Mouse (Mus musculus) neural tube, embryonic 11.5 days (tissue): ENCODE data around the gene Gm7073. TPM values are rescaled to one million over a fixed set of nuclear protein-coding genes. Genes with fewer than 3 reads are reported as not detected.

Experiments used
- ATAC-seq: fragments of 200-750 bp; cut with Nextera tagmentation; 2 replicates; pipeline ENCODE4 v1.8.0; 2017; ENCODE audit warnings: moderate number of reproducible peaks, mild to moderate bottlenecking, moderate TSS enrichment, moderate library complexity; ENCODE audit not compliant: insufficient read depth, low FRiP score, low TSS enrichment
- DNase-seq: peaks from one replicate; pipeline ENCODE4 v3.0.0-alpha.2; 2015; ENCODE audit warnings: low spot score
- H3K27ac ChIP-seq: fragments of 300-500 bp; sonication (generic); 2 replicates; pipeline ENCODE4 v1.5.1; 2014; ENCODE audit warnings: low read depth, mild to moderate bottlenecking, low read length
- H3K27me3 ChIP-seq: fragments of 300-500 bp; sonication (generic); 2 replicates; pipeline ENCODE4 v1.6.1; 2014; ENCODE audit warnings: mild to moderate bottlenecking, low read length, mixed read lengths; ENCODE audit not compliant: control insufficient read depth, insufficient read depth
- H3K36me3 ChIP-seq: fragments of 300-500 bp; sonication (generic); 2 replicates; pipeline ENCODE4 v1.6.1; 2014; ENCODE audit warnings: mild to moderate bottlenecking, low read length, moderate library complexity, mixed read lengths; ENCODE audit not compliant: control insufficient read depth, insufficient read depth
- H3K4me1 ChIP-seq: fragments of 300-500 bp; sonication (generic); 2 replicates; pipeline ENCODE4 v1.6.1; 2014; ENCODE audit warnings: low read length, mixed read lengths; ENCODE audit not compliant: control insufficient read depth, insufficient read depth
- H3K4me2 ChIP-seq: fragments of 300-500 bp; sonication (generic); 2 replicates; pipeline ENCODE4 v1.6.1; 2014; ENCODE audit warnings: low read depth, mild to moderate bottlenecking, moderate library complexity
- H3K4me3 ChIP-seq: fragments of 300-500 bp; sonication (generic); 2 replicates; pipeline ENCODE4 v1.5.1; 2014; ENCODE audit warnings: low read depth, low read length
- H3K9ac ChIP-seq: fragments of 300-500 bp; sonication (generic); 2 replicates; pipeline ENCODE4 v1.6.1; 2014; ENCODE audit warnings: mild to moderate bottlenecking, low read length
- H3K9me3 ChIP-seq: fragments of 300-500 bp; sonication (generic); 2 replicates; pipeline ENCODE4 v1.6.1; 2016; ENCODE audit warnings: low read length; ENCODE audit not compliant: control insufficient read depth
- WGBS: fragments of 180-500 bp; shearing (Covaris S2); extraction: QIAGEN DNeasy Blood & Tissue Kit; methylation state at CpG from one replicate; pipeline ENCODE4 v1.1.7; 2014; 5-methylcytosine and 5-hydroxymethylcytosine counted together
- polyA plus RNA-seq: library from polyadenylated mRNA; unstranded; fragments of >200 nt; fragmentation: Nextera tagmentation; extraction: Ambion mirVana; gene quantifications from 2 replicates; pipeline ENCODE4 v1.2.1, GENCODE M21; 2014

Gene Gm7073
- polyA plus RNA-seq = not detected in 2 replicates

DNA sequence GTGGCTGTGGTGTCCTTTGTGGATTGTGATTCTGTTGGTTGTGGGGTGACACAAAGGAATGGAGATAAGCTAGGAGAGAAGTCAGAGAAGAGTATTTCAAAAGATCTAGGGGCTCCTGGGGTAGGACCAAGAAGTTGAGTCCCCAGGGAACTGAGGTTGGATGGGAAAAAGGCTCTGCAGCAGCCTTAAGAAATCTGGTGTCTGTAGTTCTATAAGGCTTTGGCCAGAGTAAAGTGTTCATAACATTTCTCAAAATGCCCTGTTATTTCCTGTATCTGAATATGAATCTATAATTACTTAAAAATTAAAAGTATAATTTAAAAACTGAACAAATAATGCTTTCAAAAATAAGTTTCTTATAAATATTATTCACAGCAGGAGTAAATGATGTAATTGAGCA is at the start of gene Gm7073:
Gene Gm7073 (minus strand): TSS at position 101 of the 400 bp plus-strand sequence.
- no peak within 1 kb of the TSS for H3K4me2 ChIP-seq
- ATAC-seq = no peak
- H3K27me3 ChIP-seq = no peaks in the 10 kb centered on the region
- H3K9ac ChIP-seq = no peak within 1 kb of the TSS
- H3K36me3 ChIP-seq = no peaks in the 10 kb centered on the region
- H3K27ac ChIP-seq = no peak within 1 kb of the TSS
- H3K4me1 ChIP-seq = no peaks in the 10 kb centered on the region
- no peak within 1 kb of the TSS for H3K4me3 ChIP-seq
- no peaks in the 10 kb centered on the region for H3K9me3 ChIP-seq
- DNase-seq = no peak

DNA sequence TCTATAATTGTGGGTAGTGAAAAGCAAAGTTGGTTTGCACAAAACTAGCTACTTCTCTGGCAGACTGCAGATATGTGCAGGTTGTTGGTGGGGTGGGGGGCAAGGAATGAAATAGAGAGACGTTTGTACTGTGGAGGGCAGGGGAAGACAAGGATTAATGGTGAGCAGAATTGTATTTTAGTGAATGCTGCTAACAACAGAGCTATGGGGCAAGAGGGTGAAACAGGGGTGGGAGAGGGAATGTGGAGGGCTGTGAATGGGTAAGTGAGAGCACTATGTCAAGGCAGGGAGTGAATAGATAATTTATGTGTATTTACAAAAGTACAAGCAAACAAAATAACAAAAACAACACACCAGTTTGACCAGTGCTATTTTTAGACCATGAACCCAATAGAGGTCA is 31.5 kb upstream of the Gm7073 start:
- 23% methylated on average over 1 of the region's 1 CpGs for WGBS
- H3K4me2 ChIP-seq = no peak overlapping the region
- no peaks in the 10 kb centered on the region for H3K36me3 ChIP-seq
- H3K27me3 ChIP-seq = no peaks in the 10 kb centered on the region
- H3K27ac ChIP-seq = no peak overlapping the region
- ATAC-seq (peak; percentile 81; the same call in 1 of the 2 replicates), DNase-seq (no peak)
- no peaks in the 10 kb centered on the region for H3K4me1 ChIP-seq
- H3K4me3 ChIP-seq = no peak overlapping the region
- H3K9me3 ChIP-seq = no peaks in the 10 kb centered on the region
- H3K9ac ChIP-seq = no peak overlapping the region

DNA sequence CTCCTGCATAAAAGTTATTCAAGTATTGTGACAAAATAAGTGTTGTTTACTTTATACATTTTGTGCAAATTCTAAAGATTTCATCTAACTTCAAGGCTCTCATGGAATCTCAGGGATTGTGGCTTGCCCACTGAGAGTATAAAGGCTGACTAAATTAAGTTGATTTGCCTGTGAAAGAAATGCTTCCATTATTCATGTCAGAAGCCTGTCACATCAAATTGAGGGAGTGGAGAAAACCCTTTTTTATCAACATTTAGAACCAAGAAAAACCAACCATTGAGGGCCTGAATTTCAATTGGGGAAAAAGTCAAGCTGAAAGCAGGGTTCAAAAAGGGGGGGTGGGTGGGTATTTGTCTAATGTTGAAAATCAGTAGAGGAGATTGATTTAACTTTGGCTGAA is 30.0 kb upstream of the Gm7073 start:
- Histone ChIP-seq H3K4me2 (no peak overlapping the region), H3K27ac (no peak overlapping the region), H3K36me3 (no peaks in the 10 kb centered on the region), H3K9me3 (no peaks in the 10 kb centered on the region), H3K4me1 (no peaks in the 10 kb centered on the region), H3K4me3 (no peak overlapping the region), H3K27me3 (no peaks in the 10 kb centered on the region), H3K9ac (no peak overlapping the region)
- ATAC-seq = no peak
- DNase-seq = peak; percentile 11

DNA sequence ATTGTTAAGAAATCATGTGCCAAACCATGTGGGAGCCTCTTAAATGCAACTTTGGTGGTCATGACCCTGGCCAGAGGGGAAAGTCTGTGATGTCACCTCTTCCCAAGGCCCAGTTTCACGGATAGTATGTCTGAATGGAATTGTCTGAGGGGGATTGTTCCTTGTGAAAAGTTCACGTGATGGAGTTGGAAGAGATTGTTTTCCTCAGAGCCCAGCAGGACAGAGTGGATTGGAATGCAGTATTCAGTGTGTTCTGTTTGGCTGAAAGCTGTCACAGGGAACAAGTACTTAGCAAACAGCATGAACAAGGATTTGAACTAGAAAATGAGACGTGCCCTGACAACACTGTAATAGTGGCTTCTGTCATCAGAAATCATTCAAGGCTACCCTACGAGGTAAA is 16.2 kb upstream of the Gm7073 start:
- H3K27ac ChIP-seq = no peak overlapping the region
- WGBS = 38% methylated on average over 4 of the region's 4 CpGs
- H3K36me3 ChIP-seq = no peaks in the 10 kb centered on the region

DNA sequence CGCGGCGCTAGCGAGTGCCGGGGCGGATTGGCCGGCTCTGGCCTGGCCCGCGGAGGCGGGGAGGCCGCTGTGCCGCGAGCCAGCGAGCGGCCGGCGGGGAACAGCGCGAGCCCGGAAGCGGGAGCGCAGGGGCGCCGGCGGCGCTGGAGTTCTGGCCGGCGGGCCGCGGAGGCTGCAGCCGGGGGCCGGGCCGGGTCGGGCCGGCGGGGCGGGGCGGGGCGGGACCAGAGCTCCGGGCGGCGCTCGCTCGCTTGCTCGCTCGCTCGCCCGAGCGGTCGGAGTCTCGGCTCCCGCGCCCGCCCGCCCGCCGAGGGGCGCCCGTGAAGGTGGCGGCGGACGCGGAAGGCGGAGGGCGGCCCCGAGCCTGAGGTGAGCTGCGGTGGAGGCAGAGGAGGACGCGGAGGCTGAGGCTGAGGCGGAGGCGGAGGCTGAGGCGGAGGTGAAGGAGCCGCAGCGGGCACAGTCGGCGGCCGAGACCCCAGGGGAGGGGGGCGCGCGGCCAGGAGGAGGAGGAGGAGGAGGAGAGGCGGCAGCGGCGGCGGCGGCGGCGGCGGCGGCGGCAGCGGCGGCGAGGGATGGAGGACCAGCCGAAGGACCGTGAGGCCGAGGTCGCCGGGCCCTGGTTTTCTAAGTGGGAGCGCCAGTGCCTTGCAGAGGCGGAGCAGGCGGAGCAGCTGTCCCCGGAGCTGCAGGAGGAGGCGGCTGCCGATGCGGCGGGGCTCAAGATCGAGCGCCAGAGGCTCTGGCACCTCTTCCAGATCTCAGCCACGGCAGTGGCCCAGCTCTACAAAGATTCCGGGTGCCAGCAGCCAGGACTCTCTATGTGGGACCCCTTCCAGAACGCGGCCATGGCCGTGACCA is 8.6 kb upstream of the Gm7073 start:
- Histone ChIP-seq H3K4me2 (peak overlapping the region; percentile 49), H3K9ac (peak overlapping the region; percentile 70), H3K36me3 (no peaks in the 10 kb centered on the region), H3K27ac (peak overlapping the region; percentile 70), H3K9me3 (no peaks in the 10 kb centered on the region), H3K27me3 (no peaks in the 10 kb centered on the region), H3K4me3 (peak overlapping the region; percentile 47), H3K4me1 (no peaks in the 10 kb centered on the region)
- 16% methylated on average over 26 of the region's 113 CpGs for WGBS
- ATAC-seq = peak; percentile 68
- DNase-seq = peak; percentile 64

More for the DNA sequence above, 16.2 kb upstream of the Gm7073 start:
- Histone ChIP-seq H3K4me3 (no peak overlapping the region), H3K4me1 (no peaks in the 10 kb centered on the region), H3K9me3 (no peaks in the 10 kb centered on the region), H3K27me3 (no peaks in the 10 kb centered on the region), H3K9ac (no peak overlapping the region), H3K4me2 (no peak overlapping the region)
- DNase-seq = no peak
- no peak for ATAC-seq

DNA sequence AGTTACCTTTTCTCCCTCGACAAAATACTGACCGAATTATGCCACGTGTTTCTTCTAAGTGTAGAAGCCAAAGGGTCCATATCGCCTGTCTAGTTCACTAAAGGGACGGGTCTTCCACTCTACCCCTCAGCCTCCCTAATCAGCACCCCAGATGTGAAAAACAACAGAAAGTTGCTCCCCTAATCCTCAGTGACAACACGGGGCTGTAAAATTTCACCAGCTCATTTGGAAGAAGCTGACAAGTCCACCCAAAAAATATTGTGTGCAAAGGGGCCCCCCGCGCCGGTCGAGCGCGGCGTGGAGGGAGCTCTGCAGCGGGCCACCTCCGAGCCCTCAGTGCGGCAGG is 8.0 kb upstream of the Gm7073 start:
- no peaks in the 10 kb centered on the region for H3K9me3 ChIP-seq
- peak overlapping the region; percentile 47 for H3K4me3 ChIP-seq
- DNase-seq = no peak
- H3K4me1 ChIP-seq = no peaks in the 10 kb centered on the region
- no peaks in the 10 kb centered on the region for H3K27me3 ChIP-seq
- peak overlapping the region; percentile 49 for H3K4me2 ChIP-seq
- H3K9ac ChIP-seq = peak overlapping the region; percentile 70
- 9% methylated on average over 16 of the region's 16 CpGs for WGBS
- H3K36me3 ChIP-seq = no peaks in the 10 kb centered on the region
- ATAC-seq = 0 out of 2 replicates have a peak, but pooled peaks have one; percentile 1
- H3K27ac ChIP-seq = peak overlapping the region; percentile 70; the same call in 1 of the 2 replicates

DNA sequence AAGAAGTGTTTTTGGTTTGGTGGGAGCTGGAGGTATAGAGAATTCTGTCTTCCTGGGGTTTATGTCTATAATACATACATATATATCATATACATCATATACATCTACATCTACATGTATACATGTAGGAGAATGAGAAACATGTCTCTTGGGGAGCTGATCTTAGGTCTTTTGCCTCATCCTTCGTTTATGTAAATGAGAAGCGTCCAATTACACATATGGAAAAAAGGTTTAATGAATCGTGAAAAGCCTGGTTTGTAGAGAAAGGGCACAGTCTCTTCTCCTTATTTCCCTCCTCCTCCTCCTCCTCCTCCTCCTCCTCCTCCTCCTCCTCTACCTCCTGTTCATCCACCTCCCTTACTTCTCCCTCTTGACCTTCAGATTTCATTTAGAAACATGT is 6.9 kb upstream of the Gm7073 start:
- Histone ChIP-seq H3K9me3 (no peaks in the 10 kb centered on the region), H3K9ac (no peak overlapping the region), H3K4me2 (no peak overlapping the region), H3K36me3 (no peaks in the 10 kb centered on the region), H3K27ac (no peak overlapping the region), H3K4me3 (no peak overlapping the region), H3K4me1 (no peaks in the 10 kb centered on the region), H3K27me3 (no peaks in the 10 kb centered on the region)
- ATAC-seq (no peak), DNase-seq (no peak)
- WGBS = 51% methylated on average over 3 of the region's 3 CpGs

DNA sequence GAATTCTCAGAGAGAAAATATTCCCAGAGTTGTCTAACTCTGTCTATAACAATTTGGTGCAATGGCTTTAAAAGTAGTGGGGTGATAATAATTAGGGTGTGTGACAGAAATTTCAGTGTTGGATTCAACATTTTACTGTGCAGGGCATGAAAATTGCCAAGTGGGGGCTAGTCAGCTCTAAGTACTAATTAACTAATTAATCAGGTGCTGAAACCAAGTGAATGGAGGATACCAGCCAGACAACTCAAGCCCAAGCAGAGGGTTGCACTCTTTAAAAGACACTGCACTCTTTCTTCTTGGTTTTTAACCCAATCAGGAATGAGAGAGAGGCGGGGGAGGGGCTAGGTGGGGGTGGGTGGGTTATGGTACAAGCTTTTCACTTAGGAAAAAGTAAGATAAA is 6.4 kb upstream of the Gm7073 start:
- H3K36me3 ChIP-seq = no peaks in the 10 kb centered on the region
- ATAC-seq = no peak

DNA sequence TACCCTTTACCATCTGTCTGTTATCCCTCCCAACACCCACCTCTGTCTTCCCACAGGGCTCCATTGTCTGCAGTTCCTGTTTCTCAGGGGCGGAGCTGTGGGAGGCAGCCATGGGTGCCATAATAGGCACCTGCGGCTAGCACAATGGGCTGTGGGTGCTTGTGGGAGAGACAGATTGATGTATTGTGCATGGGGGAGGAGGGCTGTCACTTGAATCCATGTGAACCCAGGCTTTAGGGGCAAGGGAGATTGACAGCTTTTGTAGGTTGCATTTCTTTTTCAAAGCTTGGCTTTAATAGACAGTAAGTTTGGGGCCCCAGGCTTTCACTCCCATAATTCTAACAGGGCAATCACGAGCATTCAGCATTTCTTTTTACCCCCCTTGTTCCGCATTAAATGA is 5.0 kb upstream of the Gm7073 start:
- WGBS = 33% methylated on average over 4 of the region's 4 CpGs
- DNase-seq = peak; percentile 29
- Histone ChIP-seq H3K4me1 (no peaks in the 10 kb centered on the region), H3K27me3 (no peaks in the 10 kb centered on the region), H3K4me2 (no peak overlapping the region), H3K4me3 (no peak overlapping the region), H3K27ac (no peak overlapping the region), H3K9ac (no peak overlapping the region), H3K9me3 (no peaks in the 10 kb centered on the region), H3K36me3 (no peaks in the 10 kb centered on the region)
- peak; percentile 74 for ATAC-seq

More for the DNA sequence above, 6.4 kb upstream of the Gm7073 start:
- H3K27ac ChIP-seq = no peak overlapping the region
- H3K27me3 ChIP-seq = no peaks in the 10 kb centered on the region
- no peak for DNase-seq
- H3K9ac ChIP-seq = no peak overlapping the region
- no peak overlapping the region for H3K4me3 ChIP-seq
- H3K9me3 ChIP-seq = no peaks in the 10 kb centered on the region
- 7% methylated on average over 1 of the region's 1 CpGs for WGBS
- H3K4me2 ChIP-seq = no peak overlapping the region
- H3K4me1 ChIP-seq = no peaks in the 10 kb centered on the region
